ENCODE assay signal across 26 mouse cellular contexts in the genomic region with DNA sequence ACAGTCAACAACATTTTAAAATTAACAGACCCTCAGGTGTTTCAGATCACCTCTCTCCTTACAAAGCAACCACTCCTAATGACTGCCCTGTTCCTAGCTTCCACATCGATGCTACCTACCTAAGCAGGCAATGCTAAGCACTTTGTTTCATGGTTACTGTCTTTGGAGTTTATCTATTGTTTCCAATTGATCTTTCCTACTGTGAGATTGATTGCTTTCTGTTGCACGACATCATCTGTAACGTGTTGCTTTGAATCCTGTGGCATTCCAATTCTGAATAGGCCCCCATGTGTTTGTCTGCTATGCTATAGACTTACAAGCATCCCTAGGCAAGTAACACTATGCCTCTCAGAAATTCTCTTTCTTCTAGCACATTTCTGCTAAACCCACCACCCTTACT.
DNase-seq lines count a peak whose midpoint lies in the region; ATAC-seq and TF ChIP-seq lines count a peak whose summit lies in the region.
"Had no signal": no experiment of that assay in that cellular context is flagged by ENCODE, and none has a peak within 500 bp of the region (broad histone marks: within the 10 kb centered on the region; RNA-seq: fewer than 3 reads in every experiment).

No protein-coding gene starts in this region.

- WGBS in hindbrain, embryonic 16.5 days = 43% methylated on average over 3 of the region's 3 CpGs
- WGBS in midbrain, embryonic 16.5 days = 52% methylated on average over 3 of the region's 3 CpGs

- in situ Hi-C loops in ES-E14 (cut with MboI; ENCODE audit: low sequenced_read_pairs in 2 of 2, unreplicated experiment in 2 of 2) = no loop called here

- no peak overlapping the region for H3K4me3 ChIP-seq in ES-E14 (ENCODE audit: insufficient read depth in 1 of 2, low read depth in 1 of 2, low read length in 2 of 2, poor library complexity in 1 of 2, severe bottlenecking in 1 of 2)
- H3K4me3 ChIP-seq in hindbrain, embryonic 16.5 days (ENCODE audit: low read length) = no peak overlapping the region
- H3K4me3 ChIP-seq in midbrain, embryonic 16.5 days (ENCODE audit: low read depth, low read length) = no peak overlapping the region

- no peaks in the 10 kb centered on the region for H3K27me3 ChIP-seq in hindbrain, embryonic 16.5 days (replicated peaks; ENCODE audit: control insufficient read depth, insufficient read depth, low read length)
- no peaks in the 10 kb centered on the region for H3K27me3 ChIP-seq in midbrain, embryonic 16.5 days (ENCODE audit: control insufficient read depth, insufficient read depth, low read depth, low read length)
- H3K27me3 ChIP-seq: CH12.LX, Patski had no signal

- H3K4me1 ChIP-seq in ES-E14 (ENCODE audit: control insufficient read depth in 2 of 2, insufficient read depth in 2 of 2, low read length in 2 of 2, poor library complexity in 1 of 2) = no peaks in the 10 kb centered on the region
- no peaks in the 10 kb centered on the region for H3K4me1 ChIP-seq in hindbrain, embryonic 16.5 days (ENCODE audit: control insufficient read depth, insufficient read depth, low read depth, low read length)
- no peaks in the 10 kb centered on the region for H3K4me1 ChIP-seq in midbrain, embryonic 16.5 days (ENCODE audit: control insufficient read depth, insufficient read depth, low read length)

- no peak overlapping the region for H3K9ac ChIP-seq in ES-E14 (ENCODE audit: insufficient read depth, low read depth, low read length, poor library complexity, severe bottlenecking)
- H3K9ac ChIP-seq in hindbrain, embryonic 16.5 days (ENCODE audit: low read depth, low read length) = no peak overlapping the region
- no peak overlapping the region for H3K9ac ChIP-seq in midbrain, embryonic 16.5 days (ENCODE audit: low read depth, low read length)

- no peaks in the 10 kb centered on the region for H3K9me3 ChIP-seq in ES-E14 (ENCODE audit: control insufficient read depth, insufficient read depth, low read depth, low read length)
- no peaks in the 10 kb centered on the region for H3K9me3 ChIP-seq in hindbrain, embryonic 16.5 days (ENCODE audit: control insufficient read depth, low read length)
- no peaks in the 10 kb centered on the region for H3K9me3 ChIP-seq in midbrain, embryonic 16.5 days (replicated peaks; ENCODE audit: control insufficient read depth, low read length, poor library complexity, severe bottlenecking)
- H3K9me3 ChIP-seq: G1E had no signal

- no peak for ATAC-seq in hindbrain, embryonic 16.5 days
- no peak for ATAC-seq in midbrain, embryonic 16.5 days
- ATAC-seq: activated CD4-positive, CD25-positive, alpha-beta regulatory T cell, adult 4 months; CD4-positive, CD25-positive, alpha-beta regulatory T cell, adult 4 months; Patski had no signal

- no peak overlapping the region for H3K27ac ChIP-seq in ES-E14 (ENCODE audit: insufficient read depth, low read depth, low read length, poor library complexity, severe bottlenecking)
- no peak overlapping the region for H3K27ac ChIP-seq in hindbrain, embryonic 16.5 days (ENCODE audit: low read depth, low read length)
- H3K27ac ChIP-seq in midbrain, embryonic 16.5 days (ENCODE audit: low read length) = no peak overlapping the region

- H3K36me3 ChIP-seq in ES-E14 (ENCODE audit: control insufficient read depth, insufficient read depth, low read length, poor library complexity, severe bottlenecking) = no peaks in the 10 kb centered on the region
- H3K36me3 ChIP-seq in hindbrain, embryonic 16.5 days (ENCODE audit: control insufficient read depth, insufficient read depth, low read length) = no peaks in the 10 kb centered on the region
- H3K36me3 ChIP-seq in midbrain, embryonic 16.5 days (ENCODE audit: control insufficient read depth, insufficient read depth, low read length) = no peaks in the 10 kb centered on the region
- H3K36me3 ChIP-seq: G1E had no signal

- DNase-seq in ES-CJ7 (ENCODE audit: low read depth, low spot score) = peak; percentile 39
- peak; percentile 28 for DNase-seq in ES-E14 (ENCODE audit: low read depth, low spot score)
- peak; percentile 87 for DNase-seq in R1 (ENCODE audit: low read depth, low spot score)
- peak; percentile 42 for DNase-seq in ZHBTc4 (ENCODE audit: low read depth, low spot score)
- no peak for DNase-seq in liver
- DNase-seq in cerebellum, postnatal 4 days (ENCODE audit: low spot score in 2 of 2) = no peak
- DNase-seq: adrenal gland, adult 2 months; adrenal gland, adult 8-10 months; adrenal gland, postnatal 10 days; adrenal gland, postnatal 14 days; adrenal gland, postnatal 25 days; adrenal gland, postnatal 36 days; B cell, adult 2 months; cerebellum, adult 11 months; cerebellum, adult 11-12 months; cerebellum, adult 18-20 months; cerebellum, adult 2 months; cerebellum, adult 8-10 months; cerebellum, adult 9-10 months had no signal

- H3K4me2 ChIP-seq in hindbrain, embryonic 16.5 days (ENCODE audit: low read length) = no peak overlapping the region
- H3K4me2 ChIP-seq in midbrain, embryonic 16.5 days (ENCODE audit: low read length) = no peak overlapping the region

TF ChIP-seq in ES-E14, 5 proteins besides CTCF, POLR2A, EP300 and RAD21:
- TF ChIP-seq CHD2 (IDR thresholded peaks at IDR 0.05; ENCODE audit: low read depth, low read length) (no peak), ZNF384 (IDR thresholded peaks at IDR 0.05; ENCODE audit: low read depth, low read length) (no peak), MAFK (IDR thresholded peaks at IDR 0.05; ENCODE audit: insufficient read depth, low read depth, low read length) (no peak), ZC3H11A (IDR thresholded peaks at IDR 0.05; ENCODE audit: borderline replicate concordance, low read depth, low read length) (no peak), HCFC1 (IDR thresholded peaks at IDR 0.05; ENCODE audit: borderline replicate concordance, insufficient read depth, low read length) (no peak)

Comparison
In these comparisons a context has a peak if more than half of its experiments do, and no peak if none do; other contexts are left out.
1. DNase-seq: peak in ES-CJ7 (single experiment), ES-E14 (single experiment), R1 (single experiment) and ZHBTc4 (single experiment); none in liver (single experiment) and cerebellum, postnatal 4 days (0 of 2).